Mouse (Mus musculus) midbrain, embryonic 14.5 days (tissue): ENCODE measurements around the gene Ibsp. TPM values are rescaled to one million over a fixed set of nuclear protein-coding genes. Genes with fewer than 3 reads are reported as not detected.

ENCODE experiments used
- ATAC-seq: fragments of 200-750 bp; cut with Nextera tagmentation; 2 replicates; pipeline ENCODE4 v1.8.0; 2017; ENCODE audit warnings: moderate number of reproducible peaks, moderate library complexity; ENCODE audit not compliant: low FRiP score, low TSS enrichment
- DNase-seq: peaks from one replicate; pipeline ENCODE4 v3.0.0-alpha.2; 2015
- H3K27ac ChIP-seq: fragments of 300-500 bp; sonication (generic); replicated peaks from 2 replicates; pipeline ENCODE4 v1.5.1; 2014; ENCODE audit warnings: mild to moderate bottlenecking, low read depth, low read length, moderate library complexity
- H3K27me3 ChIP-seq: fragments of 300-500 bp; sonication (generic); 2 replicates; pipeline ENCODE4 v1.6.1; 2014; ENCODE audit warnings: low read length, control low read depth, mixed read lengths; ENCODE audit not compliant: control insufficient read depth, insufficient read depth
- H3K36me3 ChIP-seq: fragments of 300-500 bp; sonication (generic); 2 replicates; pipeline ENCODE4 v1.6.1; 2014; ENCODE audit warnings: low read length, control low read depth; ENCODE audit not compliant: control insufficient read depth, insufficient read depth
- H3K4me1 ChIP-seq: fragments of 300-500 bp; sonication (generic); 2 replicates; pipeline ENCODE4 v1.6.1; 2014; ENCODE audit warnings: mild to moderate bottlenecking, antibody characterized with exemption, low read length, control low read depth; ENCODE audit not compliant: control insufficient read depth, insufficient read depth
- H3K4me2 ChIP-seq: fragments of 300-500 bp; sonication (generic); 2 replicates; pipeline ENCODE4 v1.6.1; 2014; ENCODE audit warnings: mild to moderate bottlenecking, low read length, moderate library complexity
- H3K4me3 ChIP-seq: fragments of 300-500 bp; sonication (generic); replicated peaks from 2 replicates; pipeline ENCODE4 v1.5.1; 2014; ENCODE audit warnings: low read depth, low read length
- H3K9ac ChIP-seq: fragments of 300-500 bp; sonication (generic); replicated peaks from 2 replicates; pipeline ENCODE4 v1.6.1; 2014; ENCODE audit warnings: mild to moderate bottlenecking, low read length, moderate library complexity
- H3K9me3 ChIP-seq: fragments of 300-500 bp; sonication (generic); 2 replicates; pipeline ENCODE4 v1.6.1; 2016; ENCODE audit warnings: low read length, control low read depth, mixed read lengths; ENCODE audit not compliant: control insufficient read depth
- WGBS: fragments of 180-500 bp; shearing (Covaris S2); extraction: QIAGEN DNeasy Blood & Tissue Kit; methylation state at CpG from one replicate; pipeline ENCODE4 v1.1.7; 2014; 5-methylcytosine and 5-hydroxymethylcytosine counted together
- polyA plus RNA-seq: library from polyadenylated mRNA; unstranded; fragments of >200 nt; fragmentation: Nextera tagmentation; extraction: Ambion mirVana; gene quantifications from 2 replicates; pipeline ENCODE4 v1.2.1, GENCODE M21; 2014

Ibsp gene
- polyA plus RNA-seq, 1 experiment from 2014 or later = not detected

DNA sequence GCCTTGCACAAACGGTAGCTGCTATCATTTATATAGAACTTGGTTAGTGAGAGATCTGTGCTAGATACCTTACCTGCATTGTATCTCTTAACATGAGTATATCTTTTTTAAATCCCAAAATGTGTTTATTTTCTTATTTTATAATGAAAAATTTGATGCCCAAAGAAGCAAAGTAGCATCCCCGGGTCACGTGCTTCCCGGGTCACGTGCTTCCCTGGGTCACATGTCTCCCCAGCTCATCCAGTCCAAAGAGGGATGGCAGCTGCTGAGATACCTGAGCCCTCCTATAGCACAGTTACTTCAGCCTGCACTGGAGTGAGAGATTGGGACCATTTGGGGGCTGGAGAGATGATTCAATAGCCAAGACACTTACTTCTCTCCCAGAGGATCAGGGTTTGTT, 37.0 kb downstream of the Ibsp start:
- 90% methylated on average over 5 of the region's 5 CpGs for WGBS
- Histone ChIP-seq H3K4me1 (0 out of 2 replicates have a peak, but pooled peaks cover 4% of the 10 kb centered on the region), H3K9me3 (no peaks in the 10 kb centered on the region), H3K36me3 (no peaks in the 10 kb centered on the region), H3K27me3 (no peaks in the 10 kb centered on the region), H3K4me2 (no peak overlapping the region), H3K9ac (no peak overlapping the region), H3K4me3 (no peak overlapping the region), H3K27ac (no peak overlapping the region)
- DNase-seq = no peak
- ATAC-seq = no peak

DNA sequence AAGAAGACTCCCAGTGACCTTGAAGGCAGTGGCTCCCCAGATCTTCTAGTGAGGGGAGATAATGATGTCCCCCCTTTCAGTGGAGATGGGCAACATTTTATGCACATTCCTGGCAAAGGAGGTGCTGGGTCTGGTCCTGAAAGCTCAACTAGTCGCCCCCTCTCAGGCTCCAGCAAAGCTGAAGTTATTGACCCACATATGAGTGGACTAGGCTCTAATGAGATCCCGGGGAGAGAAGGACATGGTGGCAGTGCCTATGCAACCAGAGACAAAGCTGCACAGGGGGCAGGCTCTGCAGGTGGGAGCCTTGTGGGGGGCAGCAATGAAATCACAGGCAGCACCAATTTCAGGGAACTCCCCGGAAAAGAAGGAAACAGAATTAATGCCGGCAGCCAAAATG, 38.5 kb downstream of the Ibsp start:
- H3K9ac ChIP-seq = no peak overlapping the region
- no peak for ATAC-seq
- no peak overlapping the region for H3K4me2 ChIP-seq
- H3K36me3 ChIP-seq = no peaks in the 10 kb centered on the region
- WGBS = 67% methylated on average over 4 of the region's 4 CpGs
- 0 out of 2 replicates have a peak, but pooled peaks cover 4% of the 10 kb centered on the region for H3K4me1 ChIP-seq
- H3K4me3 ChIP-seq = no peak overlapping the region
- H3K9me3 ChIP-seq = no peaks in the 10 kb centered on the region
- DNase-seq = no peak
- H3K27me3 ChIP-seq = no peaks in the 10 kb centered on the region
- H3K27ac ChIP-seq = no peak overlapping the region

DNA sequence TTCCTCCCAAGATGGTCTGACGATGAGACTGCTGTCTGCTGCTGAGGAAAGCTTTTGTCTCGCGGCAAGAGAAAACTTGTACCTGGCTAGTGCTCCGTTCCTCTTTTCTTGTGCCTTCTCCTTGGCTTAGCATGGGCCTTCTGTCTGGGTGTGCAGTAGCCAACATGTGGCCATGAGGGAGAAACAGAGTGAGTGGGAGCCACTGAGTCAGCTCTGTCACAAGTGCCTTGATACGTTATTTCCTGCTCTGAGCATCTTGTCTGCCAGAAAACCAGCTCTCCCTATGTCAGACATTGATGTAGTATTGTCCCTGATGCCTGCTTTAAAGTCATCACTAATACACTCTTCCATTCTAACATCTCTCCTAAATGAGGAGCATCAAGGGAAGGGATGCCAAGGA, 40.0 kb downstream of the Ibsp start:
- no peaks in the 10 kb centered on the region for H3K9me3 ChIP-seq
- no peak for ATAC-seq

DNA sequence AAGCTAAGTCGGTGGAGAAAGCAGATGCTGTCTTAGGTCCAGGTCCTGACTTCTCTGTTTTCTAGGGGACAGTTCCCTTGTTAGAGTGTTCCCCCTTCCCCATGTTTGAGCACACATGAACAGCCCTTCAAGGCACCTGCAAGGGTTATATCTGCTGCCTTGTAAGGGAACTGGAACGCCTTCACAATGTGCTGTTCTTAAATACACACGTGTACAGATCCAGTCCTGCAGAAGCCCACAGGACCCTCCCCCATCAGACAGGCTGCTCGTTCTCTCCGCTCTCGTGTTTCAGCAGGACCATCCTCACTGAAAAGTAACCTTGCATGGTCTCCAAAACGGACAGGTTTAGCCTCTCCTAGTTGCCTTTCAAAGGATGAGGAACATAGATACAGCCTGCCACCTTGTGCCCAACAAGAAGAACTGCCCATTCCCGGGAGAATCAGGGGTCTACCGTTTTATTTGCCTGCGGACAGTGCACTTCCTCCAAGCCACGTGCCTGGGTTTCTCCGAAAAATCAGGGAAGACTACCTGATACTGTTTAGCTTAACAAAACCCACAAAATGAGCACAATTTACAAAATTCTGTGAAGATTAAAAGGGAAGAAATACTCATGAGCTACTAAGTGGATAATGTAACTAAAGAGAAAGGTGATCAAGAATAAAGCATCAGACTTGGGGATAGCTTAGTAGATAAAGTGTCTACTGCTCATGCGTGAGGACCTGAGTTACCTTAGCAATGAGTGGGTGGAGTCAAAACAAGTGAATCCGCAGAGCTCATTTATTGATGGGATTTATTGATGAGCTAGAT, 40.9 kb downstream of the Ibsp start:
- no peaks in the 10 kb centered on the region for H3K9me3 ChIP-seq
- no peak overlapping the region; the same call in 1 of the 2 replicates for H3K9ac ChIP-seq
- H3K4me1 ChIP-seq = 0 out of 2 replicates have a peak, but pooled peaks cover 4% of the 10 kb centered on the region
- WGBS = 23% methylated on average over 14 of the region's 14 CpGs
- H3K4me3 ChIP-seq = no peak overlapping the region
- peak overlapping the region; percentile 24; the same call in 1 of the 2 replicates for H3K4me2 ChIP-seq
- DNase-seq (peak; percentile 89), ATAC-seq (peak; percentile 74; the same call in 1 of the 2 replicates)
- H3K27me3 ChIP-seq = no peaks in the 10 kb centered on the region
- H3K27ac ChIP-seq = no peak overlapping the region
- no peaks in the 10 kb centered on the region for H3K36me3 ChIP-seq

More for the DNA sequence above, 40.0 kb downstream of the Ibsp start:
- Histone ChIP-seq H3K4me2 (no peak overlapping the region), H3K4me3 (no peak overlapping the region), H3K27me3 (no peaks in the 10 kb centered on the region), H3K27ac (no peak overlapping the region), H3K36me3 (no peaks in the 10 kb centered on the region), H3K4me1 (0 out of 2 replicates have a peak, but pooled peaks cover 4% of the 10 kb centered on the region), H3K9ac (no peak overlapping the region)
- no peak for DNase-seq
- whole genome bisulfite sequencing = 79% methylated on average over 5 of the region's 5 CpGs

DNA sequence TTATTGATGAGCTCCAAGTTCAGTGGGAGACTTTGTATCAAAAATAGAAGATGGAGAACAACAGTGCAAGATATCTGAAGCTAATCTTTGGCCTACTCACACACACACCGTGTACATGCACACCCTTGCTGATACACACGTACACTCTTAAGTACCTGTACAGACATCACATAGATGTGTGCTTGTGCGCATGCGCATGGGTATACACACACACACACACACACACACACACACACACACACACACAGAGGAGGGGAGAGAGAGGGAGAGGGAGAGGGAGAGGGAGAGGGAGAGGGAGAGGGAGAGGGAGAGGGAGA, 41.5 kb downstream of the Ibsp start:
- 93% methylated on average over 4 of the region's 4 CpGs for WGBS
- H3K4me2 ChIP-seq = no peak overlapping the region; the same call in 1 of the 2 replicates
- no peak overlapping the region for H3K27ac ChIP-seq
- H3K4me1 ChIP-seq = 0 out of 2 replicates have a peak, but pooled peaks cover 4% of the 10 kb centered on the region
- H3K9me3 ChIP-seq = no peaks in the 10 kb centered on the region
- H3K27me3 ChIP-seq = no peaks in the 10 kb centered on the region
- no peak overlapping the region for H3K9ac ChIP-seq
- DNase-seq = no peak
- no peaks in the 10 kb centered on the region for H3K36me3 ChIP-seq
- no peak for ATAC-seq
- H3K4me3 ChIP-seq = no peak overlapping the region

DNA sequence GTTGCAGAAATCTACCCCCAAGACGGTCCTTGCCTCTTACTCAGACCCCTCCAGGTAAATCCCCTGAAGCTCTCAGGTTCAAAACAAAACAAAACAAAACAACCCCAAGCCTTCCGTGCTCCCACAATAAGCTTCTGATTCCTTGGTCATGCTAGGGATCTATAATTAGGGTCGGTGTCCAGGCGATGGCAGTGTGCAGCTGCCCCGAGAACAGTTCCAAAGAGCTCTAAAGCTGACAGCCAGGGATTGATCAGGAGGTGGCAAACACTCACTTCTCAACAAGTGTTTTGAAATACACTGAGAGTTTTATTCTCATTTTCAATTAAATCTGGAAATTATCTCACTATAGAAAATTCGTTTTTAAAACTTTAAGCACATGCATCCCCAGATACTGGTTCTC, 43.9 kb downstream of the Ibsp start:
- H3K4me1 ChIP-seq = 0 out of 2 replicates have a peak, but pooled peaks cover 4% of the 10 kb centered on the region
- no peaks in the 10 kb centered on the region for H3K27me3 ChIP-seq
- no peak overlapping the region for H3K4me2 ChIP-seq
- ATAC-seq (no peak), DNase-seq (no peak)
- no peak overlapping the region for H3K27ac ChIP-seq
- no peaks in the 10 kb centered on the region for H3K36me3 ChIP-seq
- H3K9me3 ChIP-seq = no peaks in the 10 kb centered on the region
- no peak overlapping the region for H3K9ac ChIP-seq
- WGBS = 34% methylated on average over 6 of the region's 6 CpGs
- H3K4me3 ChIP-seq = no peak overlapping the region

DNA sequence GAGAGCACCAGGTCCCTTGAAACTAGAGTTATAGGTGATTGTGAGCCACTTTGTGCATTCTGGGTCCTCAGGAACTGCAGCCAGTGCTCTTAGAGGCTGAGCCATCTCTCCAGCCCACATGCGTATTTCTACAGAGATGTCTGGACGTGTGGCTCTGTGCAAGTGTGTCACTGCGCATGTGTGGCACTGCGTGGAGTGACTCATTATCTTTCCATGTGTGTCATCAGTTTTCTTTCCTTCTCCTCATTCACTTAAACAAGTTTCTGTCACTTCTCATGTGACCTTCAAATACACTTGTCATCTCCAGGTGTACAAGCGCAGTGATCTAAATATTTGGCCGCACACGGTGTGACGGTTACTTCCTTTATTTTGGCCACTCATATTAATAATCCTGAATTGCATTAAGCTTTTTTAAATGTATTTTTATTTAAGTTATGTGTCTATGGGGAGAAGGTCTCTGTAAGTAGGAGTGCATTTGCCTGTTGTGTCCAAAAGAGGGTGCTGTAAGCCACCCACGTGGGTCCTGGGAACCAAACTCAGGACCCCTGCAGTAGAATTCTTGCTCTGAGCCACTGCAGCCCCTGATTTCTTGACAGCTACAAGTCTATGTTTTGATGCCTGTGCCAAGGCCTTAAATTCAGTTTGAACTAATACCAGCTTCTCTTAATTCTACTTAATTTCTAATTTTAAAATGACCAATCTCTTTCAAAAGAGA, 45.7 kb downstream of the Ibsp start:
- Histone ChIP-seq H3K36me3 (no peaks in the 10 kb centered on the region), H3K4me1 (0 out of 2 replicates have a peak, but pooled peaks cover 3% of the 10 kb centered on the region), H3K4me3 (no peak overlapping the region), H3K9me3 (no peaks in the 10 kb centered on the region), H3K9ac (no peak overlapping the region), H3K27me3 (no peaks in the 10 kb centered on the region), H3K27ac (no peak overlapping the region), H3K4me2 (no peak overlapping the region)
- WGBS = 75% methylated on average over 9 of the region's 9 CpGs
- ATAC-seq = no peak
- DNase-seq = peak; percentile 31

DNA sequence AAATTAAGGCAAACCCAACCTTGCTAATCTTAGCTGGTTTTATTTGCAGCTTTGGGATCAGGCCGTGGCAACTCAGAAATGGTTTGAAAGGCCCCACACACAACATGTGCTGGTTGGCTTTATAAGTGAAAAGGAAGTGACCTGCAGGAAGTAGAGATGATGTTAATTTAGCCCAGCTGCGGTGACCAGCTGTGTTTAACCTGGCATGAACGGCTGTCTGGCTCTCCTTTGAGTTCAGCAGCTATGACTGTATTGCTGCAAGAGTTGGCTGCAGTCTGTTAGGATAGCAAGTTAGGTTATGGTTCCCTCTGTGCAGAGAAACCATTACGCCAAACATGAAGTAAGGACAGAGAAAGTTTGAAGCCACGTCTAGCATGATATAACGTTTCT, 46.3 kb downstream of the Ibsp start:
- WGBS = 88% methylated on average over 6 of the region's 6 CpGs
- no peak for DNase-seq

More for the DNA sequence above, 46.3 kb downstream of the Ibsp start:
- no peak for ATAC-seq
- H3K9ac ChIP-seq = no peak overlapping the region
- no peak overlapping the region for H3K4me3 ChIP-seq
- no peak overlapping the region for H3K4me2 ChIP-seq
- no peaks in the 10 kb centered on the region for H3K4me1 ChIP-seq
- H3K27me3 ChIP-seq = no peaks in the 10 kb centered on the region
- H3K9me3 ChIP-seq = no peaks in the 10 kb centered on the region
- no peaks in the 10 kb centered on the region for H3K36me3 ChIP-seq
- no peak overlapping the region for H3K27ac ChIP-seq
